Mouse (Mus musculus) kidney, embryonic 14.5 days (tissue): ENCODE measurements around the gene Cdr2l. TPM values are rescaled to one million over a fixed set of nuclear protein-coding genes. Genes with fewer than 3 reads are reported as not detected.

Experiments
- ATAC-seq: fragments of 200-750 bp; cut with Nextera tagmentation; 2 replicates; pipeline ENCODE4 v1.8.0; 2017; ENCODE audit warnings: moderate number of reproducible peaks, mild to moderate bottlenecking, moderate TSS enrichment, moderate library complexity; ENCODE audit not compliant: low FRiP score, low TSS enrichment
- H3K27ac ChIP-seq: fragments of 300-500 bp; sonication (generic); 2 replicates; pipeline ENCODE4 v1.5.1; 2014; ENCODE audit warnings: low read depth, mild to moderate bottlenecking, low read length, moderate library complexity, mixed read lengths
- H3K27me3 ChIP-seq: fragments of 300-500 bp; sonication (generic); 2 replicates; pipeline ENCODE4 v1.6.1; 2014; ENCODE audit warnings: mild to moderate bottlenecking, low read length; ENCODE audit not compliant: control insufficient read depth, insufficient read depth
- H3K36me3 ChIP-seq: fragments of 300-500 bp; sonication (generic); 2 replicates; pipeline ENCODE4 v1.6.1; 2014; ENCODE audit warnings: low read length, mixed read lengths; ENCODE audit not compliant: control insufficient read depth, insufficient read depth
- H3K4me1 ChIP-seq: fragments of 300-500 bp; sonication (generic); 2 replicates; pipeline ENCODE4 v1.6.1; 2014; ENCODE audit warnings: low read length, mixed read lengths; ENCODE audit not compliant: control insufficient read depth, insufficient read depth
- H3K4me2 ChIP-seq: fragments of 300-500 bp; sonication (generic); replicated peaks from 2 replicates; pipeline ENCODE4 v1.6.1; 2014; ENCODE audit warnings: low read depth, mild to moderate bottlenecking, low read length
- H3K4me3 ChIP-seq: fragments of 300-500 bp; sonication (generic); 2 replicates; pipeline ENCODE4 v1.5.1; 2014; ENCODE audit warnings: mild to moderate bottlenecking, low read length
- H3K9ac ChIP-seq: fragments of 300-500 bp; sonication (generic); 2 replicates; pipeline ENCODE4 v1.6.1; 2014; ENCODE audit warnings: low read depth, mild to moderate bottlenecking, low read length, moderate library complexity
- H3K9me3 ChIP-seq: fragments of 300-500 bp; sonication (generic); 2 replicates; pipeline ENCODE4 v1.6.1; 2016; ENCODE audit warnings: low read length; ENCODE audit not compliant: control insufficient read depth
- WGBS: fragments of 180-500 bp; shearing (Covaris S2); extraction: QIAGEN DNeasy Blood & Tissue Kit; methylation state at CpG from one replicate; pipeline ENCODE4 v1.1.7; 2014; 5-methylcytosine and 5-hydroxymethylcytosine counted together
- polyA plus RNA-seq: library from polyadenylated mRNA; unstranded; fragments of >200 nt; fragmentation: Nextera tagmentation; extraction: Ambion mirVana; gene quantifications from 2 replicates; pipeline ENCODE4 v1.2.1, GENCODE M21; 2014

Gene Cdr2l
- polyA plus RNA-seq, 1 experiment from 2014 or later, result 13.0 TPM

- no peaks in the 10 kb centered on the region for H3K9me3 ChIP-seq
- H3K4me1 ChIP-seq, result 0 out of 2 replicates have a peak, but pooled peaks cover 5% of the 10 kb centered on the region
- H3K4me3 ChIP-seq, result no peak overlapping the region
- WGBS, result 20% methylated on average over 7 of the region's 7 CpGs
- H3K4me2 ChIP-seq, result no peak overlapping the region
- H3K27me3 ChIP-seq, result peaks cover 12% of the 10 kb centered on the region; the same call in 1 of the 2 replicates
- H3K36me3 ChIP-seq, result no peaks in the 10 kb centered on the region
- H3K27ac ChIP-seq, result no peak overlapping the region
- no peak for ATAC-seq
- H3K9ac ChIP-seq, result no peak overlapping the region
Measured at GRCm38 (mm10) chr11:115345515-115345914, 36.2 kb upstream of the Cdr2l start.

DNA sequence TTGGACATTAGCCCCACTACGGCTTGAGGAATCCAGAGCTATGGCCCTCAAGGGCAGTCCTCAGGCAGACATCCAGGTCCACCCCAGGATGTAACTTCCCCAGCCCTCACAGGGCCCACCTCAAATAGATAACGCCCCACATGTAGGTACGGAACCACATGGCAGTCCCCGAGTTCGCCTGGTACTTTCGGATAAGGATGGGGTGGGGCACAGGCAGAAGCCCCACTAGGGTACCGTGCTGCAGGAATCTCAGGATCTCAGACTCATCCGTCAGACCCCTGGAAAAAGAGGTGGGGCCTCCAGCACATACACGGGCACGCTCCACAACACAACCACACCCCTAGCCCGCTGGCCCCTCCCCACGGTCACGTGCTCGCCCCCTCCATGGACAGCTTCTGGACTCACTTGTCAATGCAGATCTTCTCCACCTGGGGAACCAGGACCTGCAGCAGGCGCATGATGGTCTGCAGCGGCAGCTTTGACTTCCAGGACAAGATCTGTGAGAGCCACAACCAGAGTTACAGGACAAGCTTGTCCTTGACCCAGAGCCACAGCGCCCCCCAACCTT lies 33.0 kb upstream of the Cdr2l start:
- 0 out of 2 replicates have a peak, but pooled peaks cover 5% of the 10 kb centered on the region for H3K4me1 ChIP-seq
- 53% methylated on average over 17 of the region's 17 CpGs for WGBS
- no peak overlapping the region for H3K9ac ChIP-seq
- no peak overlapping the region for H3K4me3 ChIP-seq
- no peak overlapping the region for H3K4me2 ChIP-seq
- peaks cover 12% of the 10 kb centered on the region; the same call in 1 of the 2 replicates for H3K27me3 ChIP-seq
- no peaks in the 10 kb centered on the region for H3K9me3 ChIP-seq
- no peak for ATAC-seq
- H3K27ac ChIP-seq, result no peak overlapping the region
- H3K36me3 ChIP-seq, result no peaks in the 10 kb centered on the region

- Histone ChIP-seq H3K9ac (no peak overlapping the region), H3K27me3 (peaks cover 4% of the 10 kb centered on the region; the same call in 1 of the 2 replicates), H3K4me1 (0 out of 2 replicates have a peak, but pooled peaks cover 5% of the 10 kb centered on the region), H3K27ac (no peak overlapping the region), H3K9me3 (no peaks in the 10 kb centered on the region), H3K4me3 (no peak overlapping the region), H3K36me3 (no peaks in the 10 kb centered on the region), H3K4me2 (no peak overlapping the region)
- WGBS, result 39% methylated on average over 4 of the region's 4 CpGs
- no peak for ATAC-seq
Measured at GRCm38 (mm10) chr11:115349976-115350375, 31.7 kb upstream of the Cdr2l start.

- ATAC-seq, result no peak
- H3K4me1 ChIP-seq, result 0 out of 2 replicates have a peak, but pooled peaks cover 5% of the 10 kb centered on the region
- H3K4me2 ChIP-seq, result no peak overlapping the region
- peaks cover 4% of the 10 kb centered on the region; the same call in 1 of the 2 replicates for H3K27me3 ChIP-seq
- no peak overlapping the region for H3K9ac ChIP-seq
- no peaks in the 10 kb centered on the region for H3K36me3 ChIP-seq
- H3K9me3 ChIP-seq, result no peaks in the 10 kb centered on the region
- H3K27ac ChIP-seq, result no peak overlapping the region
- 92% methylated on average over 5 of the region's 5 CpGs for WGBS
- no peak overlapping the region for H3K4me3 ChIP-seq
Measured at GRCm38 (mm10) chr11:115353375-115353774, 28.3 kb upstream of the Cdr2l start.

DNA sequence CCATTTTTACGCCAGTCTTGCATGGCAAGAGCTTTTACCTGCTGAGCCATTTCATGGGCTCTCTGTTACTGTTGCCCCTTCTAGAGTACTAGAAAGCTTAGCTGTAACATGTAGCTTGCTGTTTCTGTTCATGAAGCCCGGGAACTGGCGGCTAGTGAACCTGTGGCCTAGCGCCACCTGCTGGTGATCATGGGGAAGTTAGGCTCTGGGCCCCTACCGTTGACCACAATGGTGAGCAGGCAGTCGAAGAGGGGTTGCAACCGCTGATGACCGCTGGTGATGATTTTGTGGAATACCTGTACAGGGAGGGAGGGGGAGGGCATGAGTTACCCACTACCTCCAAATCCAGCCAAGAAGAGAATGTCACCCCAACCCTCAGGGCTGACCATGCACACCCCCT lies 27.5 kb upstream of the Cdr2l start:
- peaks cover 4% of the 10 kb centered on the region; the same call in 1 of the 2 replicates for H3K27me3 ChIP-seq
- no peak overlapping the region for H3K9ac ChIP-seq
- H3K36me3 ChIP-seq, result no peaks in the 10 kb centered on the region
- WGBS, result 5% methylated on average over 8 of the region's 8 CpGs
- ATAC-seq, result no peak
- H3K4me2 ChIP-seq, result no peak overlapping the region
- H3K9me3 ChIP-seq, result no peaks in the 10 kb centered on the region
- no peak overlapping the region for H3K27ac ChIP-seq
- H3K4me3 ChIP-seq, result no peak overlapping the region
- H3K4me1 ChIP-seq, result peaks cover 4% of the 10 kb centered on the region; the same call in 1 of the 2 replicates

GRCm38 (mm10) chr11:115358468-115358867 lies 23.2 kb upstream of the Cdr2l start:
- Histone ChIP-seq H3K36me3 (no peaks in the 10 kb centered on the region), H3K27ac (no peak overlapping the region), H3K4me2 (no peak overlapping the region), H3K9me3 (no peaks in the 10 kb centered on the region), H3K27me3 (peaks cover 4% of the 10 kb centered on the region; the same call in 1 of the 2 replicates), H3K4me1 (peaks cover 3% of the 10 kb centered on the region; the same call in 1 of the 2 replicates), H3K4me3 (no peak overlapping the region), H3K9ac (no peak overlapping the region)
- whole genome bisulfite sequencing, result 12% methylated on average over 5 of the region's 5 CpGs
- ATAC-seq, result peak; percentile 47; the same call in 1 of the 2 replicates

GRCm38 (mm10) chr11:115359293-115359692 lies 22.4 kb upstream of the Cdr2l start:
- Histone ChIP-seq H3K9me3 (no peaks in the 10 kb centered on the region), H3K27me3 (peaks cover 4% of the 10 kb centered on the region; the same call in 1 of the 2 replicates), H3K4me2 (no peak overlapping the region), H3K4me3 (no peak overlapping the region), H3K27ac (no peak overlapping the region), H3K9ac (no peak overlapping the region), H3K4me1 (peaks cover 3% of the 10 kb centered on the region; the same call in 1 of the 2 replicates), H3K36me3 (no peaks in the 10 kb centered on the region)
- 46% methylated on average over 3 of the region's 3 CpGs for WGBS
- no peak for ATAC-seq

DNA sequence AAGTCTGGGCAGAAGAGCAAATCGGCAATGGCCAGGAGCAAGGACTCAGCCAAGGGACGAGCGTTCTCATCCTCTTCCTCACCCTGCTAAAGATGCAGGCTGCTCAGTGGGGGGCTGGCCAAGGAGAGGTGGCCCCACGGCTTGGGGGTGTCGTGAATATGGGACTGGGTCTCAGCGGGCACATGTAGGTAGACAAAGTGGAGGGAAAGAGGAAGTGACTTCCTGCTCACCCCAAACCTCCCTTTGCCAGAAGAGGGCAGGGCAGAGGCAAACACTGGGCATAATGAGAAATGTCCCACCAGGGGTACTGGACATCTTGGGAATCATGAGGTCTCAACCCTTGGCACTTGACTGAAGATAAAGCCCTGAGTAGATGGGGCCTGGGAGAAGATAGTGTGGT lies 22.0 kb upstream of the Cdr2l start:
- Histone ChIP-seq H3K4me2 (no peak overlapping the region), H3K27ac (no peak overlapping the region), H3K9me3 (no peaks in the 10 kb centered on the region), H3K4me3 (no peak overlapping the region), H3K27me3 (peaks cover 4% of the 10 kb centered on the region; the same call in 1 of the 2 replicates), H3K4me1 (peaks cover 3% of the 10 kb centered on the region; the same call in 1 of the 2 replicates), H3K36me3 (no peaks in the 10 kb centered on the region), H3K9ac (no peak overlapping the region)
- 66% methylated on average over 6 of the region's 6 CpGs for WGBS
- ATAC-seq, result no peak

GRCm38 (mm10) chr11:115364136-115364535 lies 17.6 kb upstream of the Cdr2l start:
- Histone ChIP-seq H3K27ac (no peak overlapping the region), H3K27me3 (peaks cover 30% of the 10 kb centered on the region), H3K4me1 (peaks cover 8% of the 10 kb centered on the region), H3K4me3 (no peak overlapping the region), H3K36me3 (no peaks in the 10 kb centered on the region), H3K9ac (no peak overlapping the region), H3K4me2 (no peak overlapping the region), H3K9me3 (no peaks in the 10 kb centered on the region)
- ATAC-seq, result no peak
- 86% methylated on average over 3 of the region's 3 CpGs for WGBS
